Mouse (Mus musculus) heart, adult 2 months (tissue): Measurements from ENCODE around the gene Ppp1r14a.
A peak's percentile ranks its signal among the peaks of the same experiment; 100 is the strongest.

Experiments used
- CTCF ChIP-seq: fragments of 200-600 bp; IDR thresholded peaks from 2 replicates; pipeline ENCODE4 v1.8.1; 2022; ENCODE audit warnings: antibody characterized with exemption, mild to moderate bottlenecking, moderate library complexity
- EP300 ChIP-seq: fragments of 200-500 bp; IDR thresholded peaks from 2 replicates; pipeline ENCODE4 v1.6.1; 2011; ENCODE audit warnings: low read depth, low read length, control low read depth; ENCODE audit not compliant: insufficient read depth
- POLR2A ChIP-seq: fragments of 200-500 bp; IDR thresholded peaks from 2 replicates; pipeline ENCODE4 v1.6.1; 2011; ENCODE audit warnings: mild to moderate bottlenecking, low read depth, low read length, control low read depth; ENCODE audit not compliant: insufficient read depth

DNA sequence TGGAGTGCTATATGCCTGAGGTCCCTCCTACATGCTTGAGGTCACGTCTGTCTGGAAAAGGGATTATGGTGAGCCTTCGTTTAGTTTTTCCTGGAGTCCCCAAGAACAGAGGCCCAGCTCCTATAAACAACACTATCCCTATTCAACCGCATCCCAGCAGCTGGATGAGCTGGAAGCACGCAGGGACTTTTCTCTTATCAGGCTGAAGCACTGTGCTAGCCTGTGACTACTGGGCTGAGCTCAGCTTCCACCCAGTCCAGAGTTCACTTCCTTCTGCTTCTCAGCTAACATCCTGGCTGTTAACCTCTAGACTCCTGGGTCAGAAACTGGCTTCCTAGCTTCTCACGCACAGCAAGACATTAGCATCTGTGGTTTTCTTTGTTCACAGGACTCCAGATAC lies 35.3 kb upstream of the Ppp1r14a start:
- no peak for TF ChIP-seq CTCF
- no peak for TF ChIP-seq POLR2A
- 0 out of 2 replicates have a peak, but pooled peaks have one; percentile 15 for TF ChIP-seq EP300
